Mouse (Mus musculus) cortical plate, adult 2 months (tissue): Measurements from ENCODE around the gene Nts.

Experiments
- CTCF ChIP-seq: fragments of 200-500 bp; IDR thresholded peaks from 2 replicates; pipeline ENCODE4 v1.5.1; 2011; ENCODE audit warnings: mild to moderate bottlenecking, control low read depth, low read length; ENCODE audit not compliant: insufficient read depth; ENCODE audit errors: extremely low read depth
- POLR2A ChIP-seq: fragments of 200-500 bp; IDR thresholded peaks from 2 replicates; pipeline ENCODE4 v1.6.1; 2011; ENCODE audit warnings: mild to moderate bottlenecking, low read length, control low read depth; ENCODE audit not compliant: insufficient read depth; ENCODE audit errors: extremely low read depth

- TF ChIP-seq POLR2A = no peak
- no peak for TF ChIP-seq CTCF
Observed at GRCm38 (mm10) chr10:102444912-102445556, 45.3 kb downstream of the Nts start.
